8 mouse cellular contexts compared by ENCODE assay signal in genomic region chr5:114065161-114065560, GRCm38 (mm10). TPM values are rescaled to one million over a fixed set of nuclear protein-coding genes. Genes with fewer than 3 reads are reported as not detected.
DNase-seq lines count a peak whose midpoint lies in the region; ATAC-seq and TF ChIP-seq lines count a peak whose summit lies in the region.

TSS of gene Usp30 (plus strand) at chr5:114065461.

- TF ChIP-seq EP300 in CH12.LX (IDR thresholded peaks at IDR 0.05; ENCODE audit: low read length): no peak

- TF ChIP-seq POLR2A in CH12.LX (IDR thresholded peaks at IDR 0.05; ENCODE audit: low read depth, low read length): no peak

- intact Hi-C loops in left cerebral cortex, postnatal 4 days (cut with DNase I): no loop called here

- H3K36me3 ChIP-seq in CH12.LX (replicated peaks in 1 of 2; ENCODE audit: control insufficient read depth in 1 of 2, insufficient read depth in 1 of 2, low read length in 1 of 2): peaks cover 0 to 7% of the 10 kb centered on the region in 2 experiments
- no peaks in the 10 kb centered on the region for H3K36me3 ChIP-seq in forebrain, embryonic 11.5 days (ENCODE audit: control insufficient read depth, insufficient read depth, low read length)

- peaks cover 30 to 88% of the 10 kb centered on the region in 2 experiments for H3K4me1 ChIP-seq in CH12.LX (ENCODE audit: control insufficient read depth in 1 of 2, insufficient read depth in 2 of 2)
- no peaks in the 10 kb centered on the region for H3K4me1 ChIP-seq in forebrain, embryonic 11.5 days (replicated peaks; ENCODE audit: control insufficient read depth, insufficient read depth, low read length)

- DNase-seq in heart, adult 8-10 months (ENCODE audit: low spot score): no peak
- DNase-seq in heart, adult 11 months: no peak
- DNase-seq in CH12.LX (ENCODE audit: extremely low read depth) (no peak), adipocyte (ENCODE audit: low spot score) (no peak)
- DNase-seq in forebrain, embryonic 11.5 days (ENCODE audit: low spot score): no peak
- no peak for DNase-seq in left cerebral cortex, postnatal 4 days
- DNase-seq in embryo, embryonic 11 days: no peak
- no peak for DNase-seq in urinary bladder, postnatal 4 days (ENCODE audit: low spot score in 2 of 2)

- no peaks in the 10 kb centered on the region for H3K79me2 ChIP-seq in CH12.LX (replicated peaks; ENCODE audit: control insufficient read depth, extremely low read depth, insufficient read depth, poor library complexity, severe bottlenecking)

- no peak for TF ChIP-seq CTCF in CH12.LX (conservative IDR thresholded peaks at IDR 0.05 in 1 of 2, IDR thresholded peaks at IDR 0.05 in 1 of 2; ENCODE audit: low read depth in 2 of 2, low read length in 2 of 2)

- H3K9ac ChIP-seq in CH12.LX (ENCODE audit: insufficient read depth, low read depth): no peak within 1 kb of the TSS
- no peak within 1 kb of the TSS for H3K9ac ChIP-seq in forebrain, embryonic 11.5 days (ENCODE audit: low read length)

- TF ChIP-seq RAD21 in CH12.LX (IDR thresholded peaks at IDR 0.05; ENCODE audit: low read depth, low read length): no peak

- H3K9me3 ChIP-seq in CH12.LX (replicated peaks; ENCODE audit: low read length): no peaks in the 10 kb centered on the region
- no peaks in the 10 kb centered on the region for H3K9me3 ChIP-seq in forebrain, embryonic 11.5 days (ENCODE audit: control insufficient read depth, low read length)

- H3K4me2 ChIP-seq in CH12.LX (ENCODE audit: insufficient read depth, low read depth, poor library complexity, severe bottlenecking): no peak within 1 kb of the TSS
- H3K4me2 ChIP-seq in forebrain, embryonic 11.5 days (ENCODE audit: low read depth, low read length, severe bottlenecking): no peak within 1 kb of the TSS

- dilution Hi-C loops in CH12.LX (cut with MboI; ENCODE audit: extremely low pct_ligation_motif_present, extremely low pct_unique_long_range_greater_than_20kb, low sequenced_read_pairs): no loop called here

- 95% methylated on average over 6 of the region's 6 CpGs for WGBS in forebrain, embryonic 11.5 days

- in situ Hi-C loops in CH12.LX (cut with MboI; ENCODE audit: low pct_ligation_motif_present, low pct_unique_long_range_greater_than_20kb, low sequenced_read_pairs): no loop called here

- peak within 1 kb of the TSS; percentile 36; the same call in 1 of the 2 replicates for H3K27ac ChIP-seq in CH12.LX (ENCODE audit: insufficient read depth, low read depth)
- no peak within 1 kb of the TSS for H3K27ac ChIP-seq in forebrain, embryonic 11.5 days (ENCODE audit: low read depth, low read length)

- no peak for ATAC-seq in forebrain, embryonic 11.5 days (replicated peaks; ENCODE audit: low FRiP score)

- H3K4me3 ChIP-seq in CH12.LX (replicated peaks in 1 of 3; ENCODE audit: low read depth in 2 of 3, low read length in 2 of 3, poor library complexity in 1 of 3): no peak within 1 kb of the TSS
- H3K4me3 ChIP-seq in forebrain, embryonic 11.5 days (ENCODE audit: low read depth, low read length): no peak within 1 kb of the TSS

- no peaks in the 10 kb centered on the region for H3K27me3 ChIP-seq in CH12.LX (replicated peaks)
- H3K27me3 ChIP-seq in forebrain, embryonic 11.5 days (ENCODE audit: control insufficient read depth, insufficient read depth, low read length): no peaks in the 10 kb centered on the region

TF ChIP-seq in CH12.LX, 34 proteins besides CTCF, POLR2A, EP300 and RAD21:
- TF ChIP-seq USF2 (conservative IDR thresholded peaks at IDR 0.05; ENCODE audit: low read depth, low read length) (no peak), GABPA (IDR thresholded peaks at IDR 0.05; ENCODE audit: insufficient replicate concordance, low read depth, low read length) (no peak), MAX (IDR thresholded peaks at IDR 0.05; ENCODE audit: low read length) (no peak), SMC3 (IDR thresholded peaks at IDR 0.05; ENCODE audit: low read depth, low read length) (no peak), ZNF384 (IDR thresholded peaks at IDR 0.05; ENCODE audit: low read depth, low read length) (no peak), NELFE (IDR thresholded peaks at IDR 0.05; ENCODE audit: low read depth, low read length) (no peak)

RNA-seq across cellular contexts. Expression of gene Usp30, which starts in this region (rescaled TPM):
- total RNA-seq in heart, adult 8-10 months (2022): 10 to 100 TPM in 3 of 4 experiments, 1 to 10 TPM in 1; 9.6 to 13.2 (median 12.0) TPM
- 11.5 and 13.0 TPM in 2 replicates for total RNA-seq in CH12.LX (2012; rRNA removed)
- 13.0 and 15.5 TPM in 2 replicates for total RNA-seq in CH12.LX (2014; rRNA removed)
- polyA plus RNA-seq in CH12.LX (2012; ENCODE audit: insufficient read length, low read depth): 14.5 and 16.1 TPM in 2 replicates
- polyA plus RNA-seq in forebrain, embryonic 11.5 days (2014; fragmentation: Nextera tagmentation; extraction: Ambion mirVana): 13.9 and 14.0 TPM in 2 replicates
- 10 to 100 TPM; 31.6 to 34.8 TPM for total RNA-seq in left cerebral cortex, postnatal 4 days (2021)
